Mouse (Mus musculus) spleen, adult 2 months (tissue): ENCODE measurements around the gene Gm43064.

Experiments
- CTCF ChIP-seq: fragments of 200-500 bp; IDR thresholded peaks from 2 replicates; pipeline ENCODE4 v1.5.1; 2011; ENCODE audit warnings: mild to moderate bottlenecking, inconsistent platforms; ENCODE audit not compliant: insufficient read depth, insufficient read length, insufficient replicate concordance; ENCODE audit errors: extremely low read depth
- POLR2A ChIP-seq: fragments of 200-500 bp; IDR thresholded peaks from 2 replicates; pipeline ENCODE4 v1.6.1; 2011; ENCODE audit warnings: low read depth, low read length, inconsistent platforms

- TF ChIP-seq CTCF (no peak), POLR2A (no peak)
Measured at GRCm38 (mm10) chr3:103834001-103834400, 24.6 kb downstream of the Gm43064 start.
